Mouse (Mus musculus) kidney, postnatal 10 days (tissue): ENCODE results near the gene Pip4k2b.
A peak's percentile ranks its signal among the peaks of the same experiment; 100 is the strongest.
"Not testable (repeated sequence)": the region's sequence is repeated elsewhere in the genome, so short reads cannot be mapped to it uniquely, and the experiment has no call there.

Experiments
- DNase-seq: peaks from one replicate; pipeline ENCODE4 v3.0.0; 2021; ENCODE audit warnings: mixed read lengths

Gene Pip4k2b

GRCm38 (mm10) chr11:97744063-97744717, at the start of gene Pip4k2b:
Gene Pip4k2b, minus strand, starts transcription at chr11:97744704.
- DNase-seq: peak; percentile 74

DNA sequence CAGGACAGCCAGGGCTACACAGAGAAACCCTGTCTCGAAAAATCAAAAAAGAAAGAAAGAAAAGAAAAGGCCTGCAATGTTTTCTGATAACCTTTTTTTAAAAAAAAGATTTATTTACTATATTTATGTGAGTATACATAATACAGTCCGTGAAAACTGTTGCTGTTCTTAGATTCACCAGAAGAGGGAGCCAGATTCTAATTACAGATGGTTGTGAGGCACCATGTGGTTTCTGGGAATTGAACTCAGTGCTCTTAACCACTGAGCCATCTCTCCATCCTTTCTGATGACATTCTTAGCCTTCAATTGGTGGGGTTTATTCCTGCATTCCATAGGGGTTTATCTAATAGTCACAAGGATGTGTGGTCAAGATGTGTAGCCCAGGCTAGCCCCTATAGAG, 48.7 kb upstream of the Pip4k2b start:
- DNase-seq: peak; percentile 50

DNA sequence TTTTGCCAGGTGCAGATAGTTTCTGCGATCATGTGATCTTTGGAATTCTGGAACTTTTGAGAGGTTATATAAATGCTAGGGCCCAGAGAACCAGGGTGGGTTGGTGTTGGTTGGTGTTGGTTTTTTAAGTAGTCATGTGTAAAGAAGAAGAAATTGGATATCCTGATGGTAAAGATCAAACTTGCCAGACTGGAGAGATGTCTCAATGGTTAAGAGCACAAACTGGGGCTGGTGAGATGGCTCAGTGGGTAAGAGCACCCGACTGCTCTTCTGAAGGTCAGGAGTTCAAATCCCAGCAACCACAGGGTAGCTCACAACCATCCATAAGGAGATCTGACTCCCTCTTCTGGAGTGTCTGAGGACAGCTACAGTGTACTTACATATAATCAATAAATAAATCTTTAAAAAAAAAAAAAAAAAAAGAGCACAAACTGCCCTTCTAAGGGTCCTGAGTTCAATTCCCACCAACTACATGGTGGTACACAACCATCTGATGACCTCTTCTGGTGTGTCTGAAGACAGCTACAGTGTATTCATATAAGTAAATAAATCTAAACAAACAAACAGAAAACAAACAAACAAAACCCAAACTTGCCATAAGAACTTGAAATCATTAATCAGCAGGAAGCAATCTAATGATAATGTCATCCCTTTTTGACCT, 46.4 kb upstream of the Pip4k2b start:
- DNase-seq: not testable (repeated sequence)

- DNase-seq: no peak
Observed at GRCm38 (mm10) chr11:97789727-97790126, 45.2 kb upstream of the Pip4k2b start.

- DNase-seq: no peak
Observed at GRCm38 (mm10) chr11:97787961-97788360, 43.5 kb upstream of the Pip4k2b start.

DNA sequence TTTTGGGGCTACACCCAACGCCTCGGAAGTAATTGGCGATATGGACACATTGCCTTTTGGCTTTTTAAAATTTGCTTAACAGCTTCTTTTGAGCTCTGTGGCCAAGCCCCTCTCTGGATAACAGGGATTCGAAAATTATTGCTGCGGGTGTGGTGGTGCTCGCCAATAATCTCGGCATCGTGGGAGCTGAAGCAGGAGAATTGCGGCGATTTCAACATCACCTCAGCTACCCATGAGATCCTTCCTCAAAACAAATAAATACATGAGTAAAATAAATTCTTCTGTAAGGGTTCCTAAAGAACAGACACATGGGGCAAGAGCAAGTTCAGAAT, 38.0 kb upstream of the Pip4k2b start:
- DNase-seq: no peak

GRCm38 (mm10) chr11:97781832-97782563, 37.5 kb upstream of the Pip4k2b start, which contains the start of gene Rpl23:
Gene Rpl23, minus strand, starts transcription at chr11:97782437.
- peak; percentile 100 for DNase-seq

DNA sequence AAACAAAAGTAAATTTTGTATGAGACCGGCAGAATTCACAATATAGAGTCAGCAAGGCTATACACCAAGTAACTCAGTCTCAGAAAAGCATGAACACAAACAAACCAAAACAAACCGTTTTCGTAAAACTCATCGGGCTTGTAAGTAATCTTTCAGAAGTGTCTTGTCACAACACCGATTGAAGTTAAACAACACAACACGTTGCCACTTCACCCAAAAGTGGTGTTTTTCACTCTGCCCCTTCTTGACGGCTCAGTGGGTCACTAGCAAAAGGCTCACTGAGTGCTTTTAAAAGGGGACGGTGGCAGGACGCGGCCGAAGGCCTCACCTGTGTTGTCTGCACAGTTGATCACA, 37.0 kb upstream of the Pip4k2b start:
- no peak for DNase-seq

DNA sequence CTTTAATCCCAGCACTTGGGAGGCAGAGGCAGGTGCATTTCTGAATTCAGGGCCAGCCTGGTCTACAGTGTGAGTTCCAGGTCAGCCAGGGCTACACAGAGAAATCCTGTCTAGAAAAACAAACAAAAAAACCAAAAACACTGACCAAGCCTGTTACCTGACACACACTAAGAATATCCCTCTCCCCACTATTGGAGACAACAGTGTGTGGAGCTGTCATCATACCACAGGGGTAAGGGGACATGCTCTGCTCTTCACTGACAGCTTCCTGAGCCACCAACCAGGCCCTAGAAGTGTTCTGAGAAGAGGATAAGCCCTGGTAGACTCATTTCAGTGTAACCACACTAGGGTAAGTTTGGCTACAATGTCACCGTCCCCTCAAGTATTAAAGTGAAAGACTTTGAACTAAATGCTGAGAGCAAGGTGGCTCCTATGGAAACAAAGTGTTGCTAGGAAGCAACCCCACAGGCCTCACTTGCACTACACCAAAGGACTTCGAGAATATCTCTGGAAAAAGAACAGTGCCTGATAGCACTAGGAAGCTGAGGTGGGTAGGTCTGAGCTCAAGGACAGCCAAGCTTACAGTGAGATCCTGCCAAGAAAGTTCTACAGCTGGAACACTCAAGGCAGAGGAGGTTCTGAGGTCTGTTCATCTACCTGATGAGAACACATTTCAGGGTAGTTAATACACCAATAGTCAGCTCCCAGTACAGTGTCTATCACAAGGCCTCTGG, 35.6 kb upstream of the Pip4k2b start:
- no peak for DNase-seq

- no peak for DNase-seq
Observed at GRCm38 (mm10) chr11:97778918-97779317, 34.4 kb upstream of the Pip4k2b start.

DNA sequence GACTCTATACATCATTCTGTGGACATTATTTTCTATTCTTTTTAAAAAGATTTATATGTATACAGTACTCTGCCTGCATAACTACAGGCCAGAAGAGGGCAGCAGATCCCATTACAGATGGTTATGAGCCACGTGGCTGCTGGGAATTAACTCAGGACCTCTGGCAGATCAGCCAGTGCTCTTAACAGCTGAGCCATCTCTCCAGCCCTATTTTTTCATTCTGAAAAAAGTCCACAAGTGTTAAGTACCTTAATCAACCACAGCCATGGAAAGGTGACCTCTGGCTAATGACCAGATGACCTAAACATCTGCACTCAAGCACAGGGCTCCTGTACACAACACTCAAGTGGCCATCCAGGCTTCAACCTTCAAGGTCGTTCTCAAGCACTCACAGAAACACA, 32.6 kb upstream of the Pip4k2b start:
- peak; percentile 57 for DNase-seq

GRCm38 (mm10) chr11:97776497-97777128, 32.1 kb upstream of the Pip4k2b start:
- DNase-seq: no peak

DNA sequence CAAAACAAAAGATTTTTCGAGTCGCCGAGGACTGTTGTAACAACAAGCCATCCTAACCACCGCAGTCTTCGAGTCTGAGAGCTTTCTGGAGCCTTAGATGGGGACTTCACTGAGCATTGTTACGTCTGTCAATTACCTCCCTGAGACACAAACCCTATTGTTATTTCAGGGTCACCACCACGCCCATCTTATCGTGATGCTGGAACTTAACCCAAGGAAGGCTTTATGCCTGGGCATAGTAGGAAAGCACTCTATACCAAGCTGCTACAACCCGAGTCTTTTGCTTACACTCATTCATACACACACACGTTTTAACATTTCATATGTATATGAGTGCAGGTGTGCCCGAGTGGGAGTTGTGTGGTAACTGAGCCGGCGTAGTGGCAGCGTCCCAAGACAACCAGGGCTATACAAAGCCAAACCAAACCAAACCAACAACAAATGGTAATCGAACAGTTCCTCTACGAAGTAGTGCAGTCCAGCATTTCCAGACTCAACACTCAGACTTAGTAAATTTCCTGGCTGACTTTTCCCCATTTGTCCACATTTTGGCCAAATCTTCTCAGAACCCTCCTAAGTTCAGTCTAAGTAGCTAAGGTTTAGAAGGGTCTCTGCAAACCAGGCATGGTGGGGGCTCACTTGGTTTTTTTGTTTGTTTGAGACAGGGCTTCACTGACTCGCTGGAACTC, 31.4 kb upstream of the Pip4k2b start, which contains the start of gene 1700001P01Rik:
TSS of gene 1700001P01Rik (minus strand) at position 111 of the 689 bp plus-strand sequence.
- DNase-seq: no peak

- DNase-seq: no peak
Observed at GRCm38 (mm10) chr11:97775186-97775585, 30.7 kb upstream of the Pip4k2b start.

DNA sequence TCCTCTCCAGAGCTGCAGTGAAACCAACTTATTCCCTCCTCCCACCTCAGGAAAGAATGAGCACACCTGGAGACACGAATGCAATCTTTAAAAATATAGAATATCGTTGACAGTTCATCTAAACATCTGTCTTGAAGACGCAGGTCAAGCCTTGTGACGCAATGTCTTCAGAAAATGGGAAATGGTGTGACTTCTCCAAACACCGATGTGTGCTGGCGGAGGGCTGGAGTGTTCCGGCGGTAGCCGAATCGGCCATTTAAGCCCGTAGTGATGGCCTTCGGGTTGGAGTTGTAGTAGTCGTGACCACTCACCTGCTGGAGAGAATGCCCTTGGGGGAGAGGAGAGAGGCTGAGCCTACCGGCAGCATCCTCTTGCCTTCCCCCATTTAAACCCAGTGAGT, 26.9 kb upstream of the Pip4k2b start:
- no peak for DNase-seq

GRCm38 (mm10) chr11:97769704-97770103, 25.2 kb upstream of the Pip4k2b start:
- DNase-seq: no peak

DNA sequence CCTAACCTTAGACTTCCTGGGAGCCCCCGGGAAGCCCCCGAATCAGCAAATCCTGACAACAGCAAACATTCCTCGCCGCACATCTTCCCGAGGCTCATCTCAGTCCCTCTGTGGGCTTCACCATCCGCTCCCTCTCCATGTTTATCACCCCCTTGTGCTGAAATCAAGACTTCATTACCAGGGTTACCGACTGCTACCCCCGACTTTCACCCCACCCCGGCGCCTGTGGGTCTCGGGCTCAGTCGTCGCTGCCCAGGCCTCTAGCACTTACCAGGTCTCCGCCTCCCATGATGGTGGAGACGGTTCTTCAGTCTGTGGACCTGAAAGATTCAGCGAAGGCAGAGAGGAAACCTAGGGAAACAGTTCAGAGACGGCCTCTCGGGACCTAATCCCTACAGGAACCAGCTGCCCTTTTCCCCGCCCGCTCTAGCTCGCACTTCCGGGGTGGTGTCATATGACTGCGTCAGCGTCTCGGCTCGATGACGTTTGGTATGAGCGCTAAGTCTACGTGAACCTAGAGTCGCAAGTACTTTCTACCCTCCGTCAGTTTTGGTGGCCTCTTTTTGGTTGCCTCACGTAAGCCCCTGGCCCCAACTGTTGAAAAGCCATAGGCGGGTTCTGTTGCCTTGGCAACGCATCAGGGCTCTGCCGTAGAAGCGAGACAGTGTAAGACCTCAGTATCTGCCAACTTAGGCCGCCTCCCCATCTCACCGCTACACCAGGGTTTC, 21.8 kb upstream of the Pip4k2b start, which contains the start of gene Cwc25:
TSS of gene Cwc25 (minus strand) at position 403 of the 728 bp plus-strand sequence.
- DNase-seq: peak; percentile 97

DNA sequence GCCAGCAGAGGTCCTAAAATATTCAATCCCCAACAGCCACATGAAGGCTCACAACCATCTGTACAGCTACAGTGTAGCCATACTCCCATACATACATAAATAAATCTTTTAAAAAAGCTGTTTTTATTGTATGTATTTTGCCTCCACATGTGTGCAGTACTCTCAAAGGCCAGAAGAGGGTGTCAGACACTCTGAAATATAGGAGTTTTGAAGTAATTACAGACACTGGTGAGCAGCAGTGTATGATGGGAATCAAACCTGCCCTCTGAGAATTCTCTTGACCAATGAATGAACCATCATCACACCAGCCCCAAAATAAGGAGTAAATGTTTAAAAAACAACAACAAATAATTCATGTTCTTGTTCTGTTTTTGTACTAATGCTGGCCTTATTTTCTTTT, 17.1 kb upstream of the Pip4k2b start:
- DNase-seq: no peak

- no peak for DNase-seq
Observed at GRCm38 (mm10) chr11:97758942-97759341, 14.4 kb upstream of the Pip4k2b start.

- DNase-seq: no peak
Observed at GRCm38 (mm10) chr11:97758125-97758524, 13.6 kb upstream of the Pip4k2b start.

DNA sequence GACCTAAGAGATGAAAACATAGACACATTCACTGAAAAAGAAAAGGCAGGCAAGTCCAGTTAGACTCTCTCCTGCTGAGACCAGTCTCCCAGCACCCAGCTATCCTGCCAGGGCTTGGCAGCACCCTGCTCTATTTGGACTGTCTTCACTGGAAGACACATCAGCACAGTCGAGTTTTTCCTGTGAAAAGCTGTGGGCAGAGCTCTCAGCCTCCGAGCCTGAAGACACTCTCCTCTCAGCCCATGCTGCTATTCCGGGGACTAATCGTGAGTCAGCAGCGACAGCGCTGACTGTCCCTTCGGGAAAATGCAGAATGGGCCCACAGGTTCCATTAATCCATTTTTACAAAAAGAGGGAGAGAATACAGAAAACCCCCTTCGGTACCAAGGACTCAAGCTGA, 8.8 kb upstream of the Pip4k2b start:
- DNase-seq: no peak
